Mouse (Mus musculus) common myeloid progenitor, adult 5-6 weeks (primary cell): ENCODE measurements around the gene Pde4d. TPM values are rescaled to one million over a fixed set of nuclear protein-coding genes. Genes with fewer than 3 reads are reported as not detected.
"Not testable (repeated sequence)": the region's sequence is repeated elsewhere in the genome, so short reads cannot be mapped to it uniquely, and the experiment has no call there.

Experiments used
- ATAC-seq: replicated peaks from 2 replicates; pipeline ENCODE4 v1.8.0; 2016; ENCODE audit warnings: low read depth, mild to moderate bottlenecking, moderate TSS enrichment, inconsistent platforms; ENCODE audit not compliant: poor library complexity, severe bottlenecking
- total RNA-seq: library from RNA; stranded (forward); fragments of 200-1000, 187-1606 nt; gene quantifications from 2 replicates; pipeline ENCODE4 v1.2.3, GENCODE M21; 2017

The Pde4d gene
- total RNA-seq, 1 experiment from 2014 or later: 35.8 TPM

- peak; percentile 61 for ATAC-seq
Measured at GRCm38 (mm10) chr13:108775882-108776281, 326.1 kb downstream of the Pde4d start.

GRCm38 (mm10) chr13:108797620-108798019 is 347.9 kb downstream of the Pde4d start:
- not testable (repeated sequence) for ATAC-seq

GRCm38 (mm10) chr13:108809191-108809590 is 359.4 kb downstream of the Pde4d start:
- ATAC-seq: no peak

GRCm38 (mm10) chr13:108812956-108813355 is 363.2 kb downstream of the Pde4d start:
- ATAC-seq: peak; percentile 68

- peak; percentile 63; the same call in 1 of the 2 replicates for ATAC-seq
Measured at GRCm38 (mm10) chr13:108819846-108820408, 370.2 kb downstream of the Pde4d start.

GRCm38 (mm10) chr13:108820487-108820886 is 370.7 kb downstream of the Pde4d start:
- ATAC-seq: no peak

- no peak for ATAC-seq
Measured at GRCm38 (mm10) chr13:108821270-108821669, 371.5 kb downstream of the Pde4d start.

GRCm38 (mm10) chr13:108824638-108825310 is 375.0 kb downstream of the Pde4d start:
- ATAC-seq: no peak

GRCm38 (mm10) chr13:108825501-108825900 is 375.8 kb downstream of the Pde4d start:
- 0 out of 2 replicates have a peak, but pooled peaks have one; percentile 42 for ATAC-seq

- ATAC-seq: no peak
Measured at GRCm38 (mm10) chr13:108834197-108834596, 384.4 kb downstream of the Pde4d start.

GRCm38 (mm10) chr13:108836314-108836713 is 386.6 kb downstream of the Pde4d start:
- ATAC-seq: no peak

GRCm38 (mm10) chr13:108839142-108839541 is 389.4 kb downstream of the Pde4d start:
- no peak for ATAC-seq

- no peak for ATAC-seq
Measured at GRCm38 (mm10) chr13:108854090-108854489, 404.3 kb downstream of the Pde4d start.

GRCm38 (mm10) chr13:108856776-108857435 is 407.2 kb downstream of the Pde4d start:
- ATAC-seq: peak; percentile 82

- ATAC-seq: no peak
Measured at GRCm38 (mm10) chr13:108859336-108859735, 409.6 kb downstream of the Pde4d start.

- 0 out of 2 replicates have a peak, but pooled peaks have one; percentile 12 for ATAC-seq
Measured at GRCm38 (mm10) chr13:108860737-108861136, 411.0 kb downstream of the Pde4d start.

GRCm38 (mm10) chr13:108861707-108862106 is 412.0 kb downstream of the Pde4d start:
- ATAC-seq: peak; percentile 79

GRCm38 (mm10) chr13:108862173-108862572 is 412.4 kb downstream of the Pde4d start:
- no peak for ATAC-seq

GRCm38 (mm10) chr13:108900160-108900559 is 450.4 kb downstream of the Pde4d start:
- no peak for ATAC-seq

- no peak for ATAC-seq
Measured at GRCm38 (mm10) chr13:108905121-108905520, 455.4 kb downstream of the Pde4d start.

- 0 out of 2 replicates have a peak, but pooled peaks have one; percentile 56 for ATAC-seq
Measured at GRCm38 (mm10) chr13:108909193-108909592, 459.4 kb downstream of the Pde4d start.
